ENCODE assay signal across 9 mouse cellular contexts in the genomic region with DNA sequence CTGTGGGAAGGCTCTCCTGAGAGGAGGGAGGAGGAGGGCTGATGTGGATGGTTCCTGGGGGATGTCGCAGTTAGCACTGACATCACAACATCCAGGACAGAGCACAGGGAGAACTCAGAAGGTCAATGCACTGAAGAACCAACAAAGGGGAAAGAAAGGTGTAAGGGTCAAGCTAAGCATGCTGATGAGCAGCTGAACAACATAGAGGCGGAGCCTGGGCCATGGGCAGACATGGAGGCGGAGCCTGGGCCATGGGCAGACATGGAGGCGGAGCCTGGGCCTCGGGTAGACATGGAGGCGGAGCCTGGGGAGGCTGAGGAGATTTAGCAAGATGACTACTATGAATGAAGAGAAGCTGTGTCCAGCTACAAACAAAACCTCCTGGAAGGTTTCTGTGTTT. TPM values are rescaled to one million over a fixed set of nuclear protein-coding genes. Genes with fewer than 3 reads are reported as not detected.
A peak's percentile ranks its signal among the peaks of the same experiment; 100 is the strongest.
DNase-seq lines count a peak whose midpoint lies in the region; ATAC-seq and TF ChIP-seq lines count a peak whose summit lies in the region.
"Had no signal": no experiment of that assay in that cellular context is flagged by ENCODE, and none has a peak within 500 bp of the region (broad histone marks: within the 10 kb centered on the region; RNA-seq: fewer than 3 reads in every experiment).

No protein-coding gene starts in this region.

- no peak for TF ChIP-seq CTCF in testis, adult 2 months (IDR thresholded peaks at IDR 0.05; ENCODE audit: control insufficient read depth, insufficient read depth, insufficient replicate concordance, low read depth, low read length)
- no peak for TF ChIP-seq CTCF in stomach, postnatal 0 days (IDR thresholded peaks at IDR 0.05; ENCODE audit: low read depth)

- no peaks in the 10 kb centered on the region for H3K27me3 ChIP-seq in forebrain, embryonic 12.5 days
- H3K27me3 ChIP-seq in forebrain, embryonic 16.5 days (replicated peaks; ENCODE audit: control insufficient read depth, insufficient read depth, low read length) = no peaks in the 10 kb centered on the region
- no peaks in the 10 kb centered on the region for H3K27me3 ChIP-seq in testis, adult 2 months (ENCODE audit: control insufficient read depth, insufficient read depth, low read length)
- no peaks in the 10 kb centered on the region for H3K27me3 ChIP-seq in stomach, postnatal 0 days (ENCODE audit: control insufficient read depth, insufficient read depth, low read length)
- H3K27me3 ChIP-seq: heart, embryonic 13.5 days had no signal

- peak; percentile 46; the same call in 1 of the 2 replicates for ATAC-seq in forebrain, embryonic 12.5 days (ENCODE audit: low FRiP score)
- no peak for ATAC-seq in forebrain, embryonic 16.5 days
- 0 out of 2 replicates have a peak, but pooled peaks have one; percentile 42 for ATAC-seq in stomach, postnatal 0 days (ENCODE audit: low FRiP score, low TSS enrichment)

- no peak for DNase-seq in testis, postnatal 14 days (ENCODE audit: low spot score)
- DNase-seq in kidney, postnatal 4 days = peak; percentile 18 to 59
- DNase-seq in stomach, postnatal 0 days (ENCODE audit: low spot score) = no peak
- no peak for DNase-seq in adrenal gland, adult (ENCODE audit: inconsistent age in 2 of 2, low spot score in 1 of 2)
- no peak for DNase-seq in embryo, embryonic 9.5 days (ENCODE audit: extremely low spot score)

- H3K27ac ChIP-seq in forebrain, embryonic 12.5 days = no peak overlapping the region
- H3K27ac ChIP-seq in forebrain, embryonic 16.5 days (ENCODE audit: low read length) = no peak overlapping the region
- H3K27ac ChIP-seq in testis, adult 2 months (ENCODE audit: control insufficient read depth, insufficient read depth, low read depth, low read length) = no peak overlapping the region
- H3K27ac ChIP-seq in stomach, postnatal 0 days (replicated peaks) = no peak overlapping the region
- H3K27ac ChIP-seq: heart, embryonic 13.5 days had no signal

- H3K4me1 ChIP-seq in forebrain, embryonic 12.5 days = no peaks in the 10 kb centered on the region
- no peaks in the 10 kb centered on the region for H3K4me1 ChIP-seq in forebrain, embryonic 16.5 days (replicated peaks; ENCODE audit: control insufficient read depth, insufficient read depth, low read length)
- peaks cover 2% of the 10 kb centered on the region; the same call in 1 of the 2 replicates for H3K4me1 ChIP-seq in testis, adult 2 months (ENCODE audit: control insufficient read depth, insufficient read depth, low read length)
- H3K4me1 ChIP-seq in stomach, postnatal 0 days (replicated peaks; ENCODE audit: control insufficient read depth, insufficient read depth) = no peaks in the 10 kb centered on the region

- 85% methylated on average over 6 of the region's 6 CpGs for WGBS in forebrain, embryonic 12.5 days
- WGBS in forebrain, embryonic 16.5 days = 83% methylated on average over 6 of the region's 6 CpGs
- 85% methylated on average over 6 of the region's 6 CpGs for WGBS in stomach, postnatal 0 days

- H3K9ac ChIP-seq in forebrain, embryonic 12.5 days = no peak overlapping the region
- no peak overlapping the region for H3K9ac ChIP-seq in forebrain, embryonic 16.5 days (replicated peaks; ENCODE audit: low read depth, low read length)
- H3K9ac ChIP-seq in stomach, postnatal 0 days (ENCODE audit: low read length) = no peak overlapping the region
- H3K9ac ChIP-seq: heart, embryonic 13.5 days had no signal

- H3K4me2 ChIP-seq in forebrain, embryonic 12.5 days = no peak overlapping the region
- no peak overlapping the region for H3K4me2 ChIP-seq in forebrain, embryonic 16.5 days (ENCODE audit: low read length)
- H3K4me2 ChIP-seq in stomach, postnatal 0 days (replicated peaks; ENCODE audit: low read depth) = no peak overlapping the region
- H3K4me2 ChIP-seq: heart, embryonic 13.5 days had no signal

- no peaks in the 10 kb centered on the region for H3K36me3 ChIP-seq in forebrain, embryonic 12.5 days (replicated peaks)
- H3K36me3 ChIP-seq in forebrain, embryonic 16.5 days (ENCODE audit: control insufficient read depth, insufficient read depth) = no peaks in the 10 kb centered on the region
- H3K36me3 ChIP-seq in testis, adult 2 months (ENCODE audit: control insufficient read depth, insufficient read depth, low read length) = no peaks in the 10 kb centered on the region
- no peaks in the 10 kb centered on the region for H3K36me3 ChIP-seq in stomach, postnatal 0 days (ENCODE audit: control insufficient read depth, insufficient read depth, low read length)

- no peaks in the 10 kb centered on the region for H3K9me3 ChIP-seq in forebrain, embryonic 12.5 days
- H3K9me3 ChIP-seq in forebrain, embryonic 16.5 days (ENCODE audit: control insufficient read depth, low read length) = no peaks in the 10 kb centered on the region
- no peaks in the 10 kb centered on the region for H3K9me3 ChIP-seq in stomach, postnatal 0 days (ENCODE audit: control insufficient read depth, low read length)

- peak; percentile 30; the same call in 1 of the 2 replicates for TF ChIP-seq POLR2A in testis, adult 2 months (IDR thresholded peaks at IDR 0.05; ENCODE audit: control insufficient read depth, low read depth, low read length)

- TF ChIP-seq EP300 in stomach, postnatal 0 days (optimal IDR thresholded peaks at IDR 0.05) = no peak

- H3K4me3 ChIP-seq in forebrain, embryonic 12.5 days (replicated peaks) = no peak overlapping the region
- H3K4me3 ChIP-seq in forebrain, embryonic 16.5 days (replicated peaks; ENCODE audit: low read length) = no peak overlapping the region
- peak overlapping the region; percentile 15 for H3K4me3 ChIP-seq in testis, adult 2 months (ENCODE audit: control insufficient read depth, low read depth, low read length)
- no peak overlapping the region for H3K4me3 ChIP-seq in stomach, postnatal 0 days (ENCODE audit: low read depth, low read length)
- H3K4me3 ChIP-seq: heart, embryonic 13.5 days had no signal

RNA-seq across cellular contexts. Expression of a gene that starts 17.8 kb away (rescaled TPM):
- polyA plus RNA-seq in forebrain, embryonic 12.5 days (2016; fragmentation: Nextera tagmentation; extraction: Ambion mirVana) = 6.4 and 6.9 TPM in 2 replicates
- polyA plus RNA-seq in forebrain, embryonic 16.5 days (2015; fragmentation: Nextera tagmentation; extraction: Ambion mirVana) = 9.3 and 12.6 TPM in 2 replicates
- 5.1 and 5.5 TPM in 2 replicates for polyA plus RNA-seq in testis, adult 2 months (2012; rRNA removed)
- 80.8 and 90.1 TPM in 2 replicates for polyA plus RNA-seq in stomach, postnatal 0 days (2015; fragmentation: Nextera tagmentation; extraction: Ambion mirVana)

Comparison
In these comparisons a context has a peak if more than half of its experiments do, and no peak if none do; other contexts are left out.
1. DNase-seq: peak in kidney, postnatal 4 days (2 of 2); none in testis, postnatal 14 days (single experiment), stomach, postnatal 0 days (single experiment), adrenal gland, adult (0 of 2) and embryo, embryonic 9.5 days (single experiment).